Mouse (Mus musculus) C2C12 (cell line): ENCODE data around the gene Spns1.

Source experiments
- CTCF ChIP-seq: IDR thresholded peaks from one replicate; pipeline ENCODE4 v1.5.1; 2011; ENCODE audit not compliant: control insufficient read depth, insufficient read depth, insufficient read length
- FOSL1 ChIP-seq: IDR thresholded peaks from one replicate; pipeline ENCODE4 v1.8.0; 2011; ENCODE audit warnings: mild to moderate bottlenecking, low read length; ENCODE audit not compliant: poor library complexity, insufficient read depth, severe bottlenecking
- MAX ChIP-seq: IDR thresholded peaks from one replicate; pipeline ENCODE4 v1.6.1; 2011; ENCODE audit warnings: mild to moderate bottlenecking, control low read depth
- MYOD1 ChIP-seq: IDR thresholded peaks from one replicate; pipeline ENCODE4 v1.6.1; 2011; ENCODE audit warnings: low read depth; ENCODE audit not compliant: control insufficient read depth, insufficient read length
- USF1 ChIP-seq: IDR thresholded peaks from one replicate; pipeline ENCODE4 v1.6.1; 2011; ENCODE audit warnings: low read depth, mild to moderate bottlenecking, control low read depth, moderate library complexity

- no peak for TF ChIP-seq MYOD1
- no peak for TF ChIP-seq CTCF
- no peak for TF ChIP-seq MAX
- TF ChIP-seq USF1 = no peak
- TF ChIP-seq FOSL1 = no peak
Measured at GRCm38 (mm10) chr7:126363038-126363437, 14.2 kb downstream of the Spns1 start.
